Mouse (Mus musculus): ENCODE data around the gene Wnk2.

DNA sequence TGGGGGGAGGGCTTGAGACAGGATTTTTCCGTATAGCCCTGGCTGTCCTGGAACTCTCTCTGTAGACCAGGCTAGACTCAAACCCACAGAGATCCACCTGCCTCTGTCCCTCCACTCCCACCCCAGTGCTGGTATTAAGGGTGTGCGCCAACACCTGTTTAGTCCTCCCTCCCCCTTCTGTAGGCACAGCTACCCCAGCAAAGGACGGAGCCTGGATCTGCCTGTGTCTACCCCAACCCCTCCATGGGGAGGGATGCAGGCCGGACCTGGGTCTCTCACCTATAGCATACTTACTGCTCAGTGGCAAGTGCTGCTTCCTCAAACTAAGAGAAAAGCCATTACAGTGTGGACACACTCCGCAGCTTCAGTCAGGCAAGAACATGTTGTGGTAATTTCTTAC is 32.5 kb upstream of the Wnk2 start:
- TF ChIP-seq MYC (IDR thresholded peaks at IDR 0.05; ENCODE audit: low read depth, low read length) (no peak), JUND (IDR thresholded peaks at IDR 0.05; ENCODE audit: low read depth, low read length) (no peak), CTCF (IDR thresholded peaks at IDR 0.05 in 2 of 3, conservative IDR thresholded peaks at IDR 0.05 in 1 of 3; ENCODE audit: control insufficient read depth in 1 of 3, insufficient read depth in 1 of 3, low read depth in 2 of 3, low read length in 3 of 3, poor library complexity in 1 of 3, severe bottlenecking in 1 of 3) (no peak), NELFE (IDR thresholded peaks at IDR 0.05; ENCODE audit: low read depth, low read length) (no peak), TAL1 (IDR thresholded peaks at IDR 0.05; ENCODE audit: low read length) (no peak), MAX (IDR thresholded peaks at IDR 0.05; ENCODE audit: low read length) (no peak)
